Mouse (Mus musculus): ENCODE data around the gene Hoxd1.

Gene Hoxd1

GRCm38 (mm10) chr2:74731799-74732512 is 30.8 kb upstream of the Hoxd1 start:
- in situ Hi-C loops (cut with MboI, MseI), result loop anchor here in 1 of 2 experiments (25.0 kb wide), 2 partner anchors 855 to 1870 kb away; no protein-coding TSS in a partner anchor

DNA sequence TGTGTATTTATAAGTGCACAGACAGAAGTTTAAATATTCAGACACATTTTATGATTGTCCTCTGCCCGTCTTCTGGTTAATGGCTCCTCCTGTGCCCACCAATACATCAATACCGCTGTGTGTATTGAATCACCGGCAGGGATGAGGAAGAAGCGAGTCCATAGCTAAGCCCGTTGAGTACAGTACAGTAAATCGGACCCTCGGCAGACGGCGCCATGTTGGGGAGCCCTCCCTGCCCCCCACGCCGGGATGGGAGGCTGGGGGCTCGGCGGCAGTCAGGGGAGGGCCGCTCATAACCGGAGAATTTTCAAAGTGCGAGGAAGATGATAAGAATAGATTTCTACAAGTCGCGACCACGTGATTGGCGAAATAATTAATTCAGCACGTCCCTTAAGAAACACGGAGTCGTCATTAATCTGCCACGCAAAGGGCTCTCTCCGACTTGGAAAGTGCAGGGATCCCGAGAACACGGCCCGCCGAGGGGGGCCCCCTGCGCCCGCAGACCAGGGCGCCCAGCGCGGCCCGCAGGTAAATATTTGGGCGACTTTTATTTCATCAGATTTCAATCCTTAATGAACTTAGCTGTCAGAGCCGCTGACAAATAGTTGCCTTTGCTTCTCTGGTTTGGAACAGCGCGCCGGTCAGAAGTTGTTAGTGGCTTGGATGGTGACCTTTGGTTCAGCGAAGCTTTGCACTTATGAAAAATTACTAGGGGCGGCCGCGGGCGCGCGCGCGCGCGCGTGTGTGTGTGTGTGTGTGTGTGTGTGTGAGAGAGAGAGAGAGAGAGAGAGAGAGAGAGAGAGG is 30.1 kb upstream of the Hoxd1 start:
- in situ Hi-C loops (cut with MboI, MseI), result loop anchor here in 1 of 2 experiments (25.0 kb wide), 2 partner anchors 855 to 1870 kb away; no protein-coding TSS in a partner anchor

DNA sequence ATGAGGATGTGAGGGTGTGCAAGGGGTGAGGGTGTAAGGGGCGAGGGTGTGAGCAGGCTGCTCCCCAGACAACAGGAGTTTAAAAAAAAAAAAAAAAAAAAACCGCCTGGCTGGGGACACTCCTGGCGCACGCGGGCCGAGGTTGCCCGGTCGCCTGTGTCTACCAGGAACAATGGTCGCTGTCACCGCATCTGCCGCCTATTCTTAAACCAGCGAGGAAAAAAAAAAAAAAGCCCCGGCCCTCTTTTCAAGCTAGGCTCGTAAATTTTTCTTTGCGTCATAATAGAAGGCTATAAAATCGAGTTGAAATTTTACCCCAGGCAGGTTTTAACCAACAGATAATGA is 29.5 kb upstream of the Hoxd1 start:
- in situ Hi-C loops (cut with MboI, MseI), result loop anchor here in 1 of 2 experiments (25.0 kb wide), 2 partner anchors 854 to 1871 kb away; no protein-coding TSS in a partner anchor

DNA sequence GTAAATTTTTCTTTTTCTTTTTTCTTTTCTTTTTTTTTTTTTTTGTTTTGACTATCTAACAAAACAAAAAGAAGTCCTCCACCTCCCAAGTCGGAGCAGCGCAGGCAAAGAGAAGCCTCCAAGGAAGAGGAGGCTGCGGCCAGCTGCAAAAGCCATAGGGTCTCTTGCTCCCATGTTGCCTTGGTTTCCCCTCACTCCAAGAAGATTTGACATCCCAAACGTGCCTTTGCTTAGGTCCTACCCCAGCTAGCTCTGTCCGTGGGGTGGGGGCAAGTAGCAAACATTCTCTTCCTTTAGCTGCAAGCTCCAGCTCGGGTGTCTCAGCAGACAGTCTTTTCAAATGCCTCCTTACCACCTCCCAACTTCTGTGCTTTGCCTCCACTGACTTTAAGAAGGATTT is 29.0 kb upstream of the Hoxd1 start:
- in situ Hi-C loops (cut with MboI, MseI), result loop anchor here in 1 of 2 experiments (25.0 kb wide), 2 partner anchors 854 to 1871 kb away; no protein-coding TSS in a partner anchor

- in situ Hi-C loops (cut with MboI, MseI), result loop anchor here in 1 of 2 experiments (25.0 kb wide), 2 partner anchors 853 to 1872 kb away; no protein-coding TSS in a partner anchor
Measured at GRCm38 (mm10) chr2:74734451-74734850, 28.3 kb upstream of the Hoxd1 start.

DNA sequence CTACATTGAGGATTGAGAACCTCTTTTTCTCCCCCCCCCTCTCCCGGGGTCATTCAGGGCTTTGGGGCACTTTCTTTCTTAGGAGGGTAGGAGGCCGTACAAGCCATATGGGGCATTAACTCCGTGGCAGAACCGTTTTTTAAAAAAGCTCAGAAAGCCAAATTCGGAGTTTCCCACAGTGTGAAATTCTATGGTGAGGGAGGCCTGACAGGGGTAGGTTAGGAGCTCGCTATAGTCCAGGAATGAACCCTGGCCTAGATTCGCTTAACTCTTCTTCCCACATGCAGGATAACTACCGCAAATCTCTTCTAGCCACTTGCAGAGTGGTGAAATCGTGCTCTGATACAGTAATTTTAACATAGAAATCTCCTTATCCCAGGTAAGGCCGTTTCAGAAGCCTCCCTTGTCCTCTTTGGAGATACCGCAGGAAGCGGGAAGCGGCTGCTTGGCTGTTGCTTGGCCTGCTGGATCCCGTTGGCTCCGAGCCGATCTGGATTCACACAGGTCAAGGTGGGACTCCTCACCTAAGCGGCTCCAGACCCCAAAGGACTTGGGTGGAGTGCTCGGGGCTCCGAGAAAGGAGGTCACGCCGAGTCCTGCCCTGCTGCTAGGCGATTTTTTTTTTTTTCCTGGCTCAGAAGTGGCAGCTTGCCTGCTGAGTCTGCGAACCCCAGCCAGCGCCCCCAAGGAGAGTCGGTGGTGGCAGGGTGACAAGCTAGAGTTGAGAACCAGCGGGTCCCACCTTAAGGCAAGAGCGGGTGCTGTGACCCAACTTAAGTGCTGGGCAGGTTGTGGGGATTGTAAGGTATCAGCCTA is 27.6 kb upstream of the Hoxd1 start:
- in situ Hi-C loops (cut with MboI, MseI), result loop anchor here in 1 of 2 experiments (25.0 kb wide), 2 partner anchors 852 to 1873 kb away; no protein-coding TSS in a partner anchor

DNA sequence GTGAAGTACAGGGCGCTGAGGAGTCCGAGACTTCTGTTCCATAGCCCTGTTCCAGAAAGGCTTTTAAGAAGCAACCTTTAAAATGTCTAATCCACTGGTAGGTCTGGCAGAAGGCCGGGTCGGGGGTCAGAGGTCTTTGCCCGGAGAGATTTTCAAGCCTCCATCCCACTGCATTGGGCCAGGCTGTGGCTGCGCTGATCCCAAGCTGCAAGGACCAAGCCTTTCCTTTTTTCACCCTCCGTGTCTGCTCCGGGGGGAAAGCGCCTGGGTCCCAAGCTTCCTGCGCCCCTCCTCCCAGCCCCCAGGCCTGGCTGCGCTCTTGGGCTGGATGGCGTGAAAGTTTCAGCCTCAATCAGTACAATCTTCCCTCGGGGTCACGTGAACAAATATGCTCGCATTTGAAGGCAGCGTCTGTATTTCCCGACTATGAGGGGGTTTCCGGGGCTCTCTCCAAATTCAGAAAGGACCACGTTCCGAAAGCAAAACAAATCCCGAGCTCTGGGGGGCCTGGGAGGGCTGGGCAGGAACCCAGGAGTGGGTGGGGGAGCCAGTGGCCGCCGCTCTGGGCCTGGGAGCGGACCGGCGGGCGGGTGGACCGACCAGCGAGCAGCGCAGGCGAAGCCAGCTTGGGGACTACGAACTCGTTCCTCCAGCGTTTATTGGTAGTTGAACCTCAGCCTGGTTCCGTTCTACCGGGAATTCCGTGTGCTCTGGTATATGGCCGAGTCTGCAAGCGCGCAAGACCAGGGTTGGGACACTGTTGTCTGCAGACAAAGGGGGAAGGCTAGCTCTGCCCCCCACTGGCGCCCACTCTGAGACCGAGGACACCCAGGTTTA is 26.7 kb upstream of the Hoxd1 start:
- in situ Hi-C loops (cut with MboI, MseI), result loop anchor here in 1 of 2 experiments (25.0 kb wide), 2 partner anchors 851 to 1874 kb away; no protein-coding TSS in a partner anchor

DNA sequence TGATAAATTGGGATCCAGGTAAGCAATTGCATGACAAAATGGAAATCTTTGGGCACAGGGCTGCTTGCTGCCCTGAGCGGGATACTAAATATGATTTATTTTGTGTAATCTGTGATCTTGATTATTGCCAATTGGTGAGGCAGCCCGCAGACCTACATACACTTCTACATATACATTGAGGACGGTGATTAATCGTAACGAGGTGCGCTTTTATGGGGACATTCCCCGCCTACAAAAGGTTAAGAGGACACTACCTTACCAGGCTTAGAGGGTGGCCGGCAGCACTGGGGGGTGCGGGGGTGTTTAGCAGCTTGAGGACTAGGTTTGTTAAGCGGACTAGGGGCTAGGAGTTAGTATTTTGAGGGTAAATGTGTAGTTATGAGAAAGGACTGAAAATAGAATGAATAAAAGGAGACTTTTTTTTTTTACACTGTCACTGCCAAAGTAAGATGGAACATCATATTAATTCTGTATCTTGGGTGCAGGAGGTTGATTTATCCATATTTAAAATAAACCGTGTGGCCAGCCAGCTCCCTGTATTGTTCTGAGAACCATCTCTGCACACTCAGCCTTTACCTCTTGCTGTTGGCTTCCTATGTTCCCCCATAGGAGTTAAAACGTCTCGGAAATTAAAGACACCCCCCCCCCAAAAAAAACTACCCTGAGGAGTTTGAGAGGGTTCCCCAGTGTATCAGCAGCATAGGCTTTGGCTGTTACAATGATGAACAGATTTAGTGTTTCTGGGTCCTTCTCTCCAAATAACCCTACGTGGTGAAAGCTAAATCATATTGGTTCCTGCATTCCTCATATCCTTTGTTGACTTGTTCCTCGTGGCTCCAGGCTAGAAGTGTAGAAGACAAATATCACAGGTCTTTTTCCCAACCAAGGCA is 25.8 kb upstream of the Hoxd1 start:
- in situ Hi-C loops (cut with MboI, MseI), result loop anchor here in 1 of 2 experiments (25.0 kb wide), 2 partner anchors 850 to 1875 kb away; no protein-coding TSS in a partner anchor

DNA sequence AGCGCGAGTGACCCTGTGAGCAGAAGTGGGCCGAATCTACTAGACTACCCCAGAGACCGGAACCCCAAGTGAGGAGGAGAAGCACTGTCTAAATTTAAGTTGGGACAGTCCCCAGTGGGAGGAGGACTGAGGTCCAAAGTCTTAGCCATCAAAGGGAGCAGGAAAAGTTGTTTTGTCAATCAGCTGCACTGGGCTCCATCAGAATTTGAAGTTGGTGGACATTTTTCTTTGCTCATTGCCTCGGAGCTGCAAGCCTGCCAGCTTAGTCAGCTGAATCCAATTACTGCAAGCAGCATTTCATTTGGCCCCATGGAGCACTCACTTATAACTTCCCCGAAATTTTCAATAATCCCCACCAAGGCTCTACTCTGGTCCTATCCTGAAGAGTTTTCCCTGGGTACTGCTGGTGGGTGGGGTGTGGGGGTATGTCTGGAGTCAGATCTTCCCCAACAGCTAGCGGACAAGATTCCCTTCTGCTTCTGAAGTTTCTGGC is 25.2 kb upstream of the Hoxd1 start:
- in situ Hi-C loops (cut with MboI, MseI), result loop anchor here in 1 of 2 experiments (25.0 kb wide), 2 partner anchors 850 to 1875 kb away; no protein-coding TSS in a partner anchor

DNA sequence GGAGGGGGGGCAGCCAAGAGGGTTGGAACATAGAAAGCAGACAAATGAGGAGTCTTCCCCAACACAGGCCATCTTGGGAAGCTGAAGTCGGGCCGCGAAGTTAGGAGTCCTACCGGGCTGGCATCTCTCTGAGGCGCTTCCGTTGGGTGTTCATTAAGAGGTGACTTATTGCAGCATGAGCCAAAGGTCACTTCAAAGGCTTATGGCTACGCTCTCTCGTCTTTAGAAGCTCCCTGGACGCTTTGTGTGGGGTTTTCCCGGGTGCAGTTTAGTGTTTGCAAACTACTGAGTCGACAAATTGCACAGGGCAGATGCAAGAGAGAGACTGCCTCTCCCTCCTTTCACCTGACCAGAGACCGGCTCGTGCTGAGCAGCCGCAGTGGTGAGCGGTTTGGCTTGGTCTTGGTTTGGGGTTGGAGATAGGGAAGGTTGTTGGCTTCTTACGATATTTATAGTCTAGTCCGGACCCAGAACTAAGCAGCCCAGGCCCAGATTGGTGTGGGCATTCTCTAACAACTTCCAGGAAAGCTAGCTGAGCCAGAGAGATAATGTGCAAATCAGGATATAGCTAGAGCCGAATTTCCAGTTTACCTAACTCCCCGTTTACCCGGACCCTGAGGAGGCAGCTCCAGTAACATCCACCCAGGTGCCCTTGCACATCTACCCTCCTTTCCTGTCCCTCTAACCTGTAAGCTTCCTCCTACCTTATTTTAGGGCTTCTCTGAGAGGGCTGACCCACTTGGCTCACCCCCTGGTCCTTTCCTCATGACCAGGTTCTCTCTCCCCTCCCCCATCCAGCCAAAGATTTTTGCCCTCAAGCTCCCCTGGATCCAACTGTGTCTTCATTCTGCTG is 23.9 kb upstream of the Hoxd1 start:
- in situ Hi-C loops (cut with MboI, MseI), result loop anchor here in 1 of 2 experiments (25.0 kb wide), 2 partner anchors 848 to 1877 kb away; no protein-coding TSS in a partner anchor

- in situ Hi-C loops (cut with MboI, MseI), result loop anchor here in 1 of 2 experiments (25.0 kb wide), 2 partner anchors 848 to 1877 kb away; no protein-coding TSS in a partner anchor
Measured at GRCm38 (mm10) chr2:74739476-74739800, 23.3 kb upstream of the Hoxd1 start.

DNA sequence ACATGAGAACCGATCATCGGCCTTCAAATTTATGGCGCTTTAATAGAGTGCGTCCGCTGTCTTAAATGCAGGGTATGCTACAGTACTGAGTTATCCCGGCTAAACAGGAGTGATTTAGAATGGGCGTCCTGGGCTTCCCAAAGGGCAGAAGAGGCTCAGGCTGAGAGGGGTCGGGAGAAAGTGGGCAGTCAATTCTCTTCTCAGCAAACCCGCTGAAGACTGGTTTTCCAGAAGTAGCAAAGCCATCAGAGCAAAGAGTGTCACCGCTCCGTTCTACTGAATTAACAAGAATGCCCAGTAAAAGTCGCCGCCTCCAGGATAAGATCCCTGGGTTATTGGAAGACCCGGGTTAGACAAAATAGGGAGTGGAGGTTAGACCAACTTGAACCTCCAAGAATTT is 22.9 kb upstream of the Hoxd1 start:
- in situ Hi-C loops (cut with MboI, MseI), result loop anchor here in 1 of 2 experiments (25.0 kb wide), 2 partner anchors 847 to 1878 kb away; no protein-coding TSS in a partner anchor

- in situ Hi-C loops (cut with MboI, MseI), result loop anchor here in 1 of 2 experiments (25.0 kb wide), 2 partner anchors 847 to 1878 kb away; no protein-coding TSS in a partner anchor
Measured at GRCm38 (mm10) chr2:74740311-74741091, 22.3 kb upstream of the Hoxd1 start.

DNA sequence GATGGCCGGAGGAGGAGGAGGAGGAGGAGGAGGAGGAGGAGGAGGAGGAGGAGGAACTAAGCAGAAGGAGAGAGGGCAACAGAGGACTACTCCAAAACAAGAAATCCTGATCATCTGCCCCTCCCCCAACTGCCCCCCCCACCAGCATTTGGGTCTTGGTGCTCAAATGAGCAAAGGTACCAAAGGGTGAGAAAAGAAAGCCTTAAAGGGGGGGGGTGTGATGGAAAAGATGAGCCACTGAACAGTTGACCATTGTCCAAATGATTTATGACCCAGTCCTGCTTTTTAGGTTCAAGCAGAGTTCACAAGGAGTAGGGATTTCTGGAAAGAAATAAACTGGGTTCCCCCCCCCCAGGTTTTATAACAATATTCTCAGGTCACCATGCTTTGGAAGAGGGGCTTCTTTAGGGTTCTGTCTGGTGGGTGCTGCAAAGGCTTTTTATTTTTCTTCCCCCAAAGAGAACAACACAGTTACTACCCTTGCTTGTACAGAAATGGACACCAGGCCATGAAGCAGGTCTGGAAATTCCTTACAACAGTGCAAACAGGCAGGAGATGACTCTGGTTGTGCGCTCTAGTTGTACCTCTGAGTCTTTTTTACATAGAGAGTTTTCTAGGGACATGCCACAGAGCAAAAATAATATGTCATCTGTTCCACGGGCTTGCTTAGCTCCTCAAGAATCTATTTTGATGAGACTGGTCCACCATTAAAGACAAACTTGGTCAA is 21.4 kb upstream of the Hoxd1 start:
- in situ Hi-C loops (cut with MboI, MseI), result loop anchor here in 1 of 2 experiments (25.0 kb wide), 2 partner anchors 846 to 1879 kb away; no protein-coding TSS in a partner anchor

DNA sequence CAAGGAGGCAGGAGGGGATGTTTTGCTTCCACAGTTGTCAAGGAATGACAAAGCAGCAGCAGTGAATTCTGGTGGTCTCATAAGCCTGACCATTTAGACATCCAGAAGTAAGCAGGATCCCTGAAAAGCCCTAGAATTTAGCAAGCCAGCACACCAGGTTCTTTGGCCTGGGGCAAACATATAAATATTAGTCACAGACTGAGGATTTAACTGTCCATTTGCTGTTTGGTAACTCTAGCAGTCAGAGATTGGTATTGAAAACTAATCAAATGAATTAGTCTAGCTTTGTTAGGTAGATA is 20.9 kb upstream of the Hoxd1 start:
- in situ Hi-C loops (cut with MboI, MseI), result loop anchor here in 1 of 2 experiments (25.0 kb wide), 2 partner anchors 845 to 1880 kb away; no protein-coding TSS in a partner anchor
